9 mouse cellular contexts compared by ENCODE assay signal in genomic region chr5:115614948-115615347, GRCm38 (mm10). TPM values are rescaled to one million over a fixed set of nuclear protein-coding genes. Genes with fewer than 3 reads are reported as not detected.
DNase-seq lines count a peak whose midpoint lies in the region; ATAC-seq and TF ChIP-seq lines count a peak whose summit lies in the region.
"Had no signal": no experiment of that assay in that cellular context is flagged by ENCODE, and none has a peak within 500 bp of the region (broad histone marks: within the 10 kb centered on the region; RNA-seq: fewer than 3 reads in every experiment).

No protein-coding gene starts in this region.

- ATAC-seq in forebrain, postnatal 0 days = no peak
- ATAC-seq in forebrain, embryonic 14.5 days = no peak
- ATAC-seq in liver, embryonic 13.5 days (ENCODE audit: low read depth) = no peak

- H3K36me3 ChIP-seq in forebrain, postnatal 0 days (ENCODE audit: insufficient read depth) = peaks cover 99% of the 10 kb centered on the region
- peaks cover 100% of the 10 kb centered on the region for H3K36me3 ChIP-seq in forebrain, embryonic 14.5 days (ENCODE audit: control insufficient read depth, insufficient read depth, low read length)
- H3K36me3 ChIP-seq in liver, embryonic 13.5 days = peaks cover 99% of the 10 kb centered on the region
- peaks cover 63% of the 10 kb centered on the region for H3K36me3 ChIP-seq in spleen, adult 2 months (ENCODE audit: control insufficient read depth, insufficient read depth, low read length)

- H3K4me3 ChIP-seq in forebrain, postnatal 0 days (ENCODE audit: low read depth, low read length) = no peak overlapping the region
- H3K4me3 ChIP-seq in forebrain, embryonic 14.5 days (ENCODE audit: low read depth, low read length) = no peak overlapping the region
- H3K4me3 ChIP-seq in gastrocnemius, adult 2 months = no peak overlapping the region
- H3K4me3 ChIP-seq in liver, embryonic 13.5 days (replicated peaks) = no peak overlapping the region
- no peak overlapping the region for H3K4me3 ChIP-seq in spleen, adult 2 months (ENCODE audit: extremely low read depth, insufficient read depth, insufficient read length)
- H3K4me3 ChIP-seq: limb, embryonic 12.5 days had no signal

- no peaks in the 10 kb centered on the region for H3K9me3 ChIP-seq in forebrain, postnatal 0 days (ENCODE audit: low read length)
- no peaks in the 10 kb centered on the region for H3K9me3 ChIP-seq in forebrain, embryonic 14.5 days (replicated peaks; ENCODE audit: control insufficient read depth, low read length)
- no peaks in the 10 kb centered on the region for H3K9me3 ChIP-seq in liver, embryonic 13.5 days (replicated peaks)
- H3K9me3 ChIP-seq: limb, embryonic 12.5 days had no signal

- H3K4me2 ChIP-seq in forebrain, postnatal 0 days (ENCODE audit: low read depth) = no peak overlapping the region
- no peak overlapping the region for H3K4me2 ChIP-seq in forebrain, embryonic 14.5 days (ENCODE audit: low read length)
- no peak overlapping the region for H3K4me2 ChIP-seq in liver, embryonic 13.5 days
- H3K4me2 ChIP-seq: limb, embryonic 12.5 days had no signal

- intact Hi-C loops in gastrocnemius, adult 2 months (cut with DNase I) = loop anchor here (5.0 kb wide), 1 partner anchor 43 kb away; no protein-coding TSS in a partner anchor

- WGBS in forebrain, postnatal 0 days = 78% methylated on average over 7 of the region's 7 CpGs
- WGBS in forebrain, embryonic 14.5 days = 84% methylated on average over 7 of the region's 7 CpGs
- 72% methylated on average over 7 of the region's 7 CpGs for WGBS in liver, embryonic 13.5 days (ENCODE audit: insufficient replicate concordance)
- WGBS in spleen, adult 2 months = 87% methylated on average over 7 of the region's 7 CpGs

- TF ChIP-seq CTCF in forebrain, postnatal 0 days (IDR thresholded peaks at IDR 0.05; ENCODE audit: low read depth) = peak; percentile 59
- TF ChIP-seq CTCF in gastrocnemius, adult 2 months (IDR thresholded peaks at IDR 0.05) = peak; percentile 64
- peak; percentile 59 for TF ChIP-seq CTCF in spleen, adult 2 months (IDR thresholded peaks at IDR 0.05; ENCODE audit: extremely low read depth, insufficient read depth, insufficient read length, insufficient replicate concordance)

- TF ChIP-seq POLR2A in spleen, adult 2 months (IDR thresholded peaks at IDR 0.05; ENCODE audit: low read depth, low read length) = no peak

- H3K27ac ChIP-seq in forebrain, postnatal 0 days (ENCODE audit: low read depth, low read length) = no peak overlapping the region
- H3K27ac ChIP-seq in forebrain, embryonic 14.5 days (ENCODE audit: low read depth, low read length) = no peak overlapping the region
- no peak overlapping the region for H3K27ac ChIP-seq in gastrocnemius, adult 2 months
- H3K27ac ChIP-seq in liver, embryonic 13.5 days = no peak overlapping the region
- no peak overlapping the region for H3K27ac ChIP-seq in spleen, adult 2 months (ENCODE audit: insufficient read depth, low read length)
- H3K27ac ChIP-seq: limb, embryonic 12.5 days had no signal

- H3K27me3 ChIP-seq in forebrain, postnatal 0 days (ENCODE audit: insufficient read depth, low read length) = no peaks in the 10 kb centered on the region
- H3K27me3 ChIP-seq in forebrain, embryonic 14.5 days (replicated peaks; ENCODE audit: control insufficient read depth, insufficient read depth, low read length) = no peaks in the 10 kb centered on the region
- H3K27me3 ChIP-seq in liver, embryonic 13.5 days = no peaks in the 10 kb centered on the region
- no peaks in the 10 kb centered on the region for H3K27me3 ChIP-seq in spleen, adult 2 months (ENCODE audit: control insufficient read depth, insufficient read depth, low read length)
- H3K27me3 ChIP-seq: limb, embryonic 12.5 days had no signal

- no peak overlapping the region for H3K9ac ChIP-seq in forebrain, postnatal 0 days
- no peak overlapping the region for H3K9ac ChIP-seq in forebrain, embryonic 14.5 days (ENCODE audit: low read length)
- H3K9ac ChIP-seq in liver, embryonic 13.5 days = no peak overlapping the region
- H3K9ac ChIP-seq: limb, embryonic 12.5 days had no signal

- no peaks in the 10 kb centered on the region for H3K4me1 ChIP-seq in forebrain, postnatal 0 days (ENCODE audit: insufficient read depth)
- H3K4me1 ChIP-seq in forebrain, embryonic 14.5 days (ENCODE audit: control insufficient read depth, insufficient read depth, low read length) = no peaks in the 10 kb centered on the region
- peaks cover 20% of the 10 kb centered on the region for H3K4me1 ChIP-seq in liver, embryonic 13.5 days (replicated peaks)
- no peaks in the 10 kb centered on the region for H3K4me1 ChIP-seq in spleen, adult 2 months (ENCODE audit: control insufficient read depth, insufficient read depth, insufficient read length)
- H3K4me1 ChIP-seq: limb, embryonic 12.5 days had no signal

- no peak for DNase-seq in forebrain, postnatal 0 days
- no peak for DNase-seq in forebrain, embryonic 14.5 days (ENCODE audit: low spot score)
- DNase-seq in urinary bladder, postnatal 25 days (ENCODE audit: low spot score) = peak; percentile 27
- DNase-seq in urinary bladder, postnatal 36 days (ENCODE audit: low spot score in 2 of 2) = no peak
- DNase-seq in gastrocnemius, adult 2 months = peak; percentile 78
- peak; percentile 51 for DNase-seq in liver, embryonic 13.5 days
- DNase-seq in spleen, adult 2 months (ENCODE audit: low read depth in 1 of 2, low spot score in 2 of 2) = peak in 1 of 2 experiments; percentile 41
- no peak for DNase-seq in frontal cortex, adult 2 months (ENCODE audit: extremely low spot score in 1 of 2, low spot score in 1 of 2)

RNA-seq across cellular contexts. Expression of gene Rab35, which starts 16.8 kb away (rescaled TPM):
- total RNA-seq in forebrain, postnatal 0 days (2014; rRNA removed) = 87.7 and 92.5 TPM in 2 replicates
- polyA plus RNA-seq in forebrain, postnatal 0 days (2015; fragmentation: Nextera tagmentation; extraction: Ambion mirVana) = 22.0 and 24.7 TPM in 2 replicates
- polyA plus RNA-seq in forebrain, embryonic 14.5 days (2014; fragmentation: Nextera tagmentation; extraction: Ambion mirVana) = 17.7 and 18.7 TPM in 2 replicates
- 10 to 100 TPM; 38.5 to 39.6 TPM for total RNA-seq in gastrocnemius, adult 2 months (2021)
- 14.7 and 16.7 TPM in 2 replicates for polyA plus RNA-seq in liver, embryonic 13.5 days (2015; fragmentation: Nextera tagmentation; extraction: Ambion mirVana)
- polyA plus RNA-seq in spleen, adult 2 months (2012; rRNA removed) = 45.9 and 62.9 TPM in 2 replicates
- 83.5 and 83.6 TPM in 2 replicates for polyA plus RNA-seq in frontal cortex, adult 2 months (2012; rRNA removed)

RNA-seq across cellular contexts. Expression of gene Gcn1l1, which starts 49.9 kb away (rescaled TPM):
- total RNA-seq in forebrain, postnatal 0 days (2014; rRNA removed) = 51.9 and 74.4 TPM in 2 replicates
- polyA plus RNA-seq in forebrain, postnatal 0 days (2015; fragmentation: Nextera tagmentation; extraction: Ambion mirVana) = 19.4 and 22.4 TPM in 2 replicates
- 29.2 and 41.2 TPM in 2 replicates for polyA plus RNA-seq in forebrain, embryonic 14.5 days (2014; fragmentation: Nextera tagmentation; extraction: Ambion mirVana)
- total RNA-seq in gastrocnemius, adult 2 months (2021) = 10 to 100 TPM; 31.3 to 31.9 TPM
- 18.7 and 19.3 TPM in 2 replicates for polyA plus RNA-seq in liver, embryonic 13.5 days (2015; fragmentation: Nextera tagmentation; extraction: Ambion mirVana)
- 48.3 and 61.8 TPM in 2 replicates for polyA plus RNA-seq in spleen, adult 2 months (2012; rRNA removed)
- 37.6 and 38.2 TPM in 2 replicates for polyA plus RNA-seq in frontal cortex, adult 2 months (2012; rRNA removed)

RNA-seq across cellular contexts. Expression of gene Rplp0, which starts 55.7 kb away (rescaled TPM):
- 1,794 and 2,056 TPM in 2 replicates for total RNA-seq in forebrain, postnatal 0 days (2014; rRNA removed)
- polyA plus RNA-seq in forebrain, postnatal 0 days (2015; fragmentation: Nextera tagmentation; extraction: Ambion mirVana) = 842 and 978 TPM in 2 replicates
- polyA plus RNA-seq in forebrain, embryonic 14.5 days (2014; fragmentation: Nextera tagmentation; extraction: Ambion mirVana) = 1,112 and 1,434 TPM in 2 replicates
- total RNA-seq in gastrocnemius, adult 2 months (2021) = 100 to 1,000 TPM; 567 to 689 TPM
- 1,664 and 1,673 TPM in 2 replicates for polyA plus RNA-seq in liver, embryonic 13.5 days (2015; fragmentation: Nextera tagmentation; extraction: Ambion mirVana)
- polyA plus RNA-seq in spleen, adult 2 months (2012; rRNA removed) = 2,439 and 2,476 TPM in 2 replicates
- polyA plus RNA-seq in frontal cortex, adult 2 months (2012; rRNA removed) = 543 and 568 TPM in 2 replicates

Comparison
In these comparisons a context has a peak if more than half of its experiments do, and no peak if none do; other contexts are left out.
1. DNase-seq: peak in urinary bladder, postnatal 25 days (single experiment), gastrocnemius, adult 2 months (single experiment) and liver, embryonic 13.5 days (single experiment); none in forebrain, postnatal 0 days (single experiment), forebrain, embryonic 14.5 days (single experiment), urinary bladder, postnatal 36 days (0 of 2) and frontal cortex, adult 2 months (0 of 2).
2. Peak in every context shown above with its lines, with median percentiles within 50 percentile points of each other: CTCF ChIP-seq.